Mouse (Mus musculus) thymus, postnatal 4 days (tissue): Measurements from ENCODE around the gene Ppp1r15a.
"Not testable (repeated sequence)": the region's sequence is repeated elsewhere in the genome, so short reads cannot be mapped to it uniquely, and the experiment has no call there.

ENCODE experiments used
- DNase-seq: peaks from one replicate; pipeline ENCODE4 v3.0.0; 2021

Ppp1r15a gene

DNA sequence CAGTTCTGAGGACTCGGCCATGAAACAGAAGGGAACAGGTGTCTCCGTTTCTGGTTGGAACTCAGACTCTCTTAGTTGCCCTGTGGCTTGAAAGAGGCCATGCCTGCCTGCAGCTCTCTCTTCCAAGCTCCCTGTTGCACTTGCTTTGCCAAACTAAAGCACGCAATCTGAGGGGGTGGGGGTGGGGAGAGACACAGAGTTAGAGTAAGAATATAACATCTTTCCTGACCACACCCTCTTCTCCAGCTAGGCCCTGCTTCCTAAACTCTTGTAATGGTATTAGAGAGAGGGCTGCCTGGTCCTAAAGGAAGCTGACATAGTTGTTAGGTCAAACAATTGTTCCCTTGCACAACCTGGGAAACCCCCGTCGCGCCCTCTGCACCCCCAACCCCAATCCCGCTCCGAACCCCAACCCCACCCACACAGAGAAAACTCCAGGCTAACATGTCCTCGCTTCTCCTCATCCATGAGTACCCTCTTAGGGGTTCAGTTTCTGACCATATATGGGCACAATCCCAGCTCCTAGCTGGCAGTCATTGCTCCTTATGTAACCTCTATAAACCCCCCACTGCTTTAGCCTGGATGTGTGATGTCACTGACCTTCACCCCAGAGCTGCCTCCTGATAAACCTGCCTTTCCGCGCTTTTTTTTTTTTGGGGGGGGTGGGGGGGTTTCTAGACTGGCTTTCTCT is 24.9 kb upstream of the Ppp1r15a start:
- DNase-seq = no peak

DNA sequence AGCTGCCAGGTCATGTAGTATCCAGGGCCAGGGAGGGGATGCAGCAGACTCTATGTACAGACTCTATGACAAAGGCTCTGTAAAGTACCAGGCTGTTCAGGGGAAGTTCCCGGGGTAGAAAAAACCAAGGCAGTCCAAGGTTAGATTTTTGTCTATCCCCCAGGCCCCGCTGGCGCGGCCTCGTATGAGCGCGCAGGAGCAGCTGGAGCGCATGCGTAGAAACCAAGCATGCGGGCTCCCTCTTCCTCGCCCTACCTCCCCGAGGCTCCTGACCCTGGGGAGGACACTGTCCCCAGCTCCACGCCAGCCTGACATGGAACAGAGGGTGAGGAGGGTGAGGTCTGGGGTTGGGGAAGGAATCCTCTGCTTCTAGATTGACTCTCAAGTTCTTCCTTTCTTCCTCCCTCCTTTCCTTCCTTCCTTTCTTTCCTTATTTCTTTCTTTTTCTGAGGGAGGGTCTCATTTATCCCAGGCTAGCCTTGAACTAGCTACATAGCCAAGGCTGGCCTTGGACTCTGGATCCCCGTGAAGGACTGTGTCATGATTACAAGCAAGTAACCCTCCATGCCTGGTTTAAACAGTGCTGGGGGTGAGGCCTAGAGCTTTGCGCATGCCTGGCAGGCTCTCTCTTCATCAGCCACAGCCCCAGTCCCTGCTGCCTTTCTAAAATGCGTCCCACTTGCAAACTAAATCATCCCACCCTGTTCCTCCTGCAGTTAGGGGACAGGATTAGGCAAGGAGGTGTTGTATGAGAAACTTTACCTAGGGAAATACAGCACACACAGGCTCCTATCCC is 23.8 kb upstream of the Ppp1r15a start:
- DNase-seq = no peak

DNA sequence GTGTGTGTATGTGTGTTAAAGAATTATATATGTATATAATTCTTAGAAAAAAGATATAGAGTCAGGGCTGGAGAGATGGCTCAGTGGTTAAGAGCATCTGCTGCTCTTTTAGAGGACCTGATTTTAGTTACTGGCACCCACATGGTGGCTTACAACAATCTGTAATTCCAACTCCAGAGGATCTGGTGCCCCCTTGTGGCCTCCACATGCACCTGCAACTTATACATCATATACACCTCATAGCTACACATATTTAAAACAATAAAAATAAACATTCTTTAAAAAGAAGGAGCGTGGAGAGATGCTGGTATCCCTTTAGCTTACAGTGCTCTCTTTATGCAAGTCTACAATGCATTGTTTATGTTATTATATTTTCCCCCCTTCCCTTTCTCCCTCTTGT is 18.5 kb upstream of the Ppp1r15a start:
- no peak for DNase-seq

DNA sequence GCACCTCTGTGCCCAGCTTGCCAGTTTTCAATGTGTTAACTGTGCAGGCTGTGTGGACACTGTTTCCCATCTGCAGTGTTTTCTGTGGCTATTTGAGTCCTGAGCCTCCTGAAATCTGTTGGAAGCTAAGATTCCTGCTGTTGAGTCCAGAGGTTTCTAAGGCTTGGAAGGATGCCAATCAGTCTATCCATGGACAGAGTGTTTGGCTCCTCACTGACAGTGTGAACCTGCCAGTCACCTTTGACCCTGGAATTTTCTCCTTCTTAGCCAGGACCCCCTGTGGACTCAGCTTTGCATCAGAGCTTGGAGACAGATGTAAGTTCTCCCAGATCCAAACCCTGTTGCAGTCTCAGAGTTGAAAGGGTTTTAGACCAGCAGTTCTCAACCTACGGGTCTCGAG is 14.1 kb upstream of the Ppp1r15a start:
- DNase-seq = no peak

DNA sequence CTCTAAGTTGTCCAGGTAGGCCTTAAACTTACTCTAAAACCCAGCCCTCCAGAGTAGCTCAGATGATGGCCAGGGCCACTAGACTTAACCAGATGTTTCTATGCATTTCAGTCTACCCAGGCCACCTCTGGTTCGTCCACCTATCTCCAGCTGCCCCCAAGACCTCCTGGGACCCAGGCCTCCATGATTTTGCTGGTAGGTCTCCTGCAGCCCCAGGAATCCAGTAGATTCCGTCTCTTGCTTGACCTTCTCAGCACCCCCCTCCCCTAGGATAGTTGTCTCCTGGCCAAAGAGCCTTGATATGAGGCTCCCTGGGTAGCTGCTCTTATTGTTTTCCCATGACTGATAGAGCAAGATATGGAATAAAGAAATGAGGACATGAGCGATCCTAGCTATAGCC is 13.0 kb upstream of the Ppp1r15a start:
- DNase-seq = no peak

DNA sequence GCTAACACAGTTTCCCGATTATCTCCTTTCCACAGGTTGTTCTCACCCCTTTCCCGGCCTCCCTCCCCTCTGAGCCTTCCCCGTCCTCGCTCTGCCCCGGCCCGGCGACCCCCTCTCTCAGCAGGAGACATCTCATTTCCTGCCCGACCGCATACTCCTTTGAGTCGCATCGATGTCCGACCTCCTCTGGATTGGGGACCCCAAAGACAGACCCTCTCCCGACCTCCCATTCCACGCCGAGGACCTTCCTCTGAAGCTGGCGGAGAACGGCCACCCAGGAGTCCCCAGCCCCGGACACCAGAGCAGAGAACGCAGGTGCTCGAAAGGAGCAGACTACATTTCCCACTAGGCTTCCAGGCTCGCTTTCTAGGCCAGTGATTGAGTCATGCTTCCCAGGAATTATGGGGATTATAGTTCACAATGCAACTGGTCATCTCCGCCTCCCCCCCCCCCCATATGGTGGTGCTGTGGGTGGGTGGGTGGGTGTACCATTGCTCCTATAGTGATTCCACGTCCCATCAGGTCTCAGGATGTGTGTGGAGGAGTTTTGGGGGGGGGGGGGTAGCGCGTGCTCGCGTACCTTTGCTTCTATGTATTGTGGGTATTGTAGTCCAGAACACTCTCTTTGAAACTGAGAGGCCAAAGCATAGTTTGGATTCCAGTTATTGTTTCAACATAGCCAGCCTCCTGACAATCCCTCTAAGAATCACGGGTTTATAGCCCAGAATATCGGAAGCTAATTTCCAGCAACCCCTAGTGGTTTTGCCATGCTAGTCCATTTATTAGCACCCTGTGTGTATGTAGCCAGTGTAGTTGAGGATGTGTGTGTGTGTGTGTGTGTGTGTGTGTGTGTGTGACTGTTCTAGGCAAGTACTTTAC is 12.3 kb upstream of the Ppp1r15a start:
- DNase-seq = peak; percentile 40

DNA sequence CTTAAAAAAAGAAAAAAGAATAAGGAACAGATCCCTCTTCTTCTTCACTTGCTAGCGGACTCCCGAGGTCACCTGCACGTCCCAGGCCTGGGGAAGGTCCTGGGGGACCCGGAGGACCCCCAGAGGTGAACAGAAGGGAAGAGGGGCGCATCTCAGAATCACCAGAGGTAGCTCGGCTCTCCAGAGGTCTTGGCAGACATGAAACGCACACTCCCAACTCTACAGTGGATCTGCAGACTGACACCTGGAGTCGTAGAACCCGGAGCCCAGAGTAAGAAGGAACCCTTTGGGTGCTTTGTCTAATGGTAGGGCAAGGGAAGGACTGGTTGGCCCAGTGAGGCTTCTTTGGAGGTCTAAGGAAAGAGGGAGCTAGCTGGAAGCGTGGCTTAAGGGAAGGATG is 11.5 kb upstream of the Ppp1r15a start:
- no peak for DNase-seq

DNA sequence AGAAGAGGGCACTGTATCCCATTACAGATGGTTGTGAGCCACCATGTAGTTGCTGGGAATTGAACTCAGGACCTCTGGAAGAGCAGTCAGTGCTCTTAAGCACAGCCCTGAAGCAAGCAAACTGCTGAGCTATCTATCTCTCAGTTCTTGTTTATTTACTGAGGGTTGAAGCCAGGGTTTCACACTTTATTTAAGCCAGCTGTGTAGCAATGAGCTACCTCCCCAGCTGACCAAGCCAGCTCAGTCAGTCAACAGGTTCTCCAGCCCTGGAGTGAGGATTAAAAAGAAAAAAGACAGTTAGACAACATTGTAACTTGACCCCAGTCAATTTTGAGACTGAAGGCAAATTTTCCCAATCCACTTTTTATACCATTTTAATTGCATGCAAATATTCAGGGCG is 9.6 kb upstream of the Ppp1r15a start:
- DNase-seq = no peak

DNA sequence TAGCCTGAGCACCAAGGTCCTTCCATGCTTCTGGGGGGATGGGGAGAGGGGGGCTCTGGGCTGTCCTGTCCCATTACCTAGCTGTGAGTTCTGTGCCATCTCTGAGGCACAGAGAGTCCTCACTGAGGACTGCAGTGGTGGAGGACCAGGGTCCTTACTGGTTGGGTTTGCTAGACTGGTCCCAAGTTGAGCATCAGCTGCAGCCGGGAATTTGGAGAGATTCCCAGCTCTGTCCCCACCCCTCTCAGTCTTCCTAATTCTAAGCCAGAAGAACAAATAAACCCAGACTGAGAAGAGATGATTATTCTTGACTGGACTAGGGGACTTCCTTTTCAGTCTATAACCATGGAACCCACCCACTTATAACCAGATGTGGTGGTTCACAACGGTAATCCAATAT is 4.6 kb upstream of the Ppp1r15a start:
- DNase-seq = no peak

DNA sequence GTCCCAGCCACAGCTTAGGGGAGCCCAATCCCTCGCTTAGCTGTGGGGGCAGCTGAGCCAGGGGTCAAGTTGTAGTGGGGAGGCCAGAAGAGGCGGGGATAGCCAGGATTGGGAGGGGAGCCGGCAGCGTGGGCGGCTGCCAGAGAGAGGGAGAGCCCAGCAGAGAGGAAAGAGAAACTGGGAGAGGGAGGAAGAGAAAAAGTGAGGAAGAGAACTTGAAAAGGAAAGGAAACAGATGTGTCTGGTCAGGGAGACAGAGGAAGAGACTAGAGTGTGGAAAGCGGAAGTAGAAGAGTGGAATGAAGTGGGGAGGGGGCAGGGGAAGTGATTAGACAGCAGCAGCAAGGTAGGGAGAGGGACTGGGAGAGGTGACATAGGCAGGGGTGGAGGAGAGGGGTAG is 3.4 kb upstream of the Ppp1r15a start:
- DNase-seq = no peak

DNA sequence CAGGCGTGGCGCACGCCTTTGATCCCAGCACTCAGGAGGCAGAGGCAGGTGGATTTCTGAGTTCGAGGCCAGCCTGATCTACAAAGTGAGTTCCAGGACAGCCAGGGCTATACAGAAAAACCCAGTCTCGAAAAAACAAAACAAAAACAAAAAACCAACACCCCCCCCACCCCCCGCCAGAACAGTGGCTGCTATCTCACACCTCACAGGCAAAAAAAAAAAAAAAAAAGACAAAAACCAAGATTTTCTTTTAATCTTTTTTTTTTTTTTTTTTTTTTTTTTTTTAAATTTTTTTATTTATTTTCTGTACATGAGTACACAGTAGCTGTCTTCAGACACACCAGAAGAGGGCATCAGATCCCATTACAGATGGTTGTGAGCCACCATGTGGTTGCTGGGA is 1.1 kb upstream of the Ppp1r15a start:
- DNase-seq = not testable (repeated sequence)

DNA sequence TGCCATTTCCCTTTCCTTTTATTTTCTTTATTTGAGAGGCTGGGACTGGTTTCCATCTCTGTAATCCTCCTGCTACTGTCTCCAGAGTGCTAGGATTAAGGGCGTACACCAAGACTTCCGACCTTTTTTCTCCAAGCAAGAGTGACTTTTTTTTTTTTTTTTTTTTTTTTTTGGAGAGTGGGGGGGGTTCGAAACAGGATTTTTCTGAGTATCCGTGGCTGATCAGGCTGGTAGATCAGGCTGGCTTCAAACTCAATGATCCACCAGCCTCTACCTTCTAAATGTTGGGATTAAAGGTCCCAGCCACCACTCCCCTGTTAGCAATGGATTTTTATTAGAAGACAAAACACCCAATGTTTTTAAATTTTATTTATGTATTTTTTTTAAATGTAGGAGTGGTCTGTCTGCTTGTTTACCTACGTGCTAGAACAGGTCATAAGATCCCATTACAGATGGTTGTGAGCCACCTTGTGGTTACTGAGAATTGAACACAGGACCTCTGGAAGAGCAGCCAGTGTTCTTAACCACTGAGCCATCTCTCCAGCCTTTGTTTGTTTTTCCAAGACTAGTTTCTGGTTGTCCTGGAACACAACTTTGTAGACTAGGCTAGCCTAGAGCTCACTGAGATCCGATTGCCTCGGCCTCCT is 529 bp upstream of the Ppp1r15a start:
- no peak for DNase-seq

DNA sequence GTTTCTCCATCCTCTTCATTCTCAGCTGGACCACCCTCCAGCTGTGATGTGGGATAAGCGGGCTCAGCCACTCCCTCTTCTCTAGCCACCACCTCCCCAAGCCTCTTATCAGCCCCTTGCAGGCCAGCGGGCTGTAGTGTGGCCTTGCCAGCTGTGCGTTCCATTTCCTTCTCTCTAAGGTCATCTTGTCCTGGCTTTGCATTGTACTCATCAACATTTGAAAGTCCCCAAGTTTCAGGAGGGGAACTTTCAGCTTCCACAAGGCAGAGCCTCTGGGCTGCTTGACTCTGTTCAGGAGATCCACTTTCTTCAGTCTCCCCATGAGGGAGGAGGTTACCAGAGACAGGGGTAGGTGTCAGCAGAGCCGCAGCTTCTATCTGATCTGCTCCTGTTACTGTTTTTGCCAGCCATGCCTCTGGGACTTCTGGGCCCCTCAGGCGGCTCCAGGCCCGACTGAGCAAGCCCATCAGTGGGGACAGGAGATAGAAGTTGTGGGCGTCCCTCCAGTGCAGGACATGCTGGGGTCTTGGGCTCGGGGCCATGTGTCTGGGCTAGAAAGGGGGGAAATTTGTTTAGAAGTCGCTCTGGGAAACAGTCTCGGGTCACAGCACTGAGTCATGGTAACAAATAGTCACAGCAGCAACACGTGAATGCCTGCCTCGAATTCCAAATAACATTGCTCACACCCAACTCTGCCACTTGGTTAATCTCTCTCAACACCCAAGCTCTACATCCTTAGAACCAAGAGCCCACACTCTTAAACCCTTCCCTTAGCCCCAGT is 1.0 kb downstream of the Ppp1r15a start:
- DNase-seq = no peak

DNA sequence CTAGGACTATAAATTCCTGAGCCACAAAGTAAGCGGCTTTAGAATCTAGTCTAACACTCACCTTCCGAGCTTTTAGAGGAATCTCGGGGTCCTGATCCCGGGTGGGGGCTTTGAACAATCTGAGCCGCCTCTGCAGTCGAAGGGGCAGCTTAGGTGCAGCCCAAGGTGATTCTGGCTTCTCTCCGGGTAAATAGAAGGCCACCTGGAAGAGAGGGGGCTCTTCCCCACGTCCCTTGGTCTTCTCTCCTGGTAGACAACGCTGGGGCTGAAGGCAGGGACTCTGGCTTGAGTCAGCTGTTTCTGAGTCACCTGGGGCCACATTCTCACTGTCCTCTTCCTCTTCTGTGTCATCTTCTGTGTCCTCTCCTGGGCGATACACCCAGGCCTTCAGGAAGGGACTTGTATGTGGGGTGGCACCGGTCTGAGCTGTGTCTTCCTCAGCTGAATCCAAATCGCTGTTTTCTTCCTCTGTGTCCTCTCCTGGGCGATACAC is 2.3 kb downstream of the Ppp1r15a start:
- no peak for DNase-seq

DNA sequence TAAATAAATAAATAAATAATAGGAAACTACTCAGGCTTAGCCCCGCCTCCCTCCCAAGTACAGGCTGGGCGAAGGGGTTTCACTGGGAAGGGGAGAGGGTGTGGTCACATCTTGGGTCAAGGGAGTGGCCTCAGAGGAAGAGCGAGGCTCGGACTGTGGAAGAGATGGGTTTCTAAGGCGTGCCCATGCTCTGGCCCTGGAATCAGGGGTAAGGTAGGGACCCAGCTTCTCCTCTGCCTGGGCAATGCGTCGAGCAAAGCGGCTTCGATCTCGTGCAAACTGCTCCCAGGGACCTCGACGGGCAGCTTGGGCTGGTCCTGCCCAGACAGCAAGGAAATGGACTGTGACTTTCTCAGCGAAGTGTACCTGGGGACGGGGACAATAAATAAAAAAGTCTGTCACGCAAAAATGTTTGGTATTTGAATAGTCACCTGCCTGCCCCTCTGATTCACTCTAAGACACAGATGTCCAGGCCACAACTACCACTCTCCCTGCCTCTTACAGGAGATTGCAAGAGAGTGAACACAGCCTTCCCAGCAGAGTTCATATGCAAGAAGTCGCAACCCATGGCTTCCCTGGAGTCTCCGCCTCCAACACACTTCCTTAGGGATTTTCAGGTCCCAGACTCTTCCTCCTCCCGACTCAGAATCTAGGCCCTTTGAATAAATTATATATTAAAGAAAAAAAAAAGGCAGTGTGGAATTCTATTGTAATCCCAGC is 3.0 kb downstream of the Ppp1r15a start:
- DNase-seq = no peak

DNA sequence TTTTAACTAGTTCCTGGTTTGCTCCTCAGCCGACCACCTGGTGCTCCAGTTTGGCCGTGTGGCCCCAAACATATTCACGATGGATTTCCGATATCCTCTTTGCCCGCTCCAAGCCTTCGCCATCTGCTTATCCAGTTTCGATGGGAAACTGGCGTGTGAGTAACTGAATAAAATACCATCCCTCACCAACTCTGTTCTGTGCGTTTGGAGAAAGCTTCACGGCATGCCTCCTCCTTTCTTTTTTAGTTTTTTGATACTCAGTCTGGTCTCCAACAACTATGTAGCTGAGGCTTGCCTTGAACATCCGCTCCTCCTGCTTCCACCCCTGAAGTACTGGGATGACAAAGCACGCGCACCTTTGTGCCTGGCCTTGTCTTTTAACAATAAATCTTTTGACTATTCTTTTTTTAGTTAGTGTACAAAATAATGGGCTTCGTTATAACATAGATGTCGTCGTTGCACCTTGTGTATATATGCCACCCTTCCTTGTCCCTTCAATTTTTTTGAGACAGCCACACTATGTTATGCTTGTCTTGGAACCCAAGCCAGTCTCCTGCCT is 3.8 kb downstream of the Ppp1r15a start:
- DNase-seq = no peak

DNA sequence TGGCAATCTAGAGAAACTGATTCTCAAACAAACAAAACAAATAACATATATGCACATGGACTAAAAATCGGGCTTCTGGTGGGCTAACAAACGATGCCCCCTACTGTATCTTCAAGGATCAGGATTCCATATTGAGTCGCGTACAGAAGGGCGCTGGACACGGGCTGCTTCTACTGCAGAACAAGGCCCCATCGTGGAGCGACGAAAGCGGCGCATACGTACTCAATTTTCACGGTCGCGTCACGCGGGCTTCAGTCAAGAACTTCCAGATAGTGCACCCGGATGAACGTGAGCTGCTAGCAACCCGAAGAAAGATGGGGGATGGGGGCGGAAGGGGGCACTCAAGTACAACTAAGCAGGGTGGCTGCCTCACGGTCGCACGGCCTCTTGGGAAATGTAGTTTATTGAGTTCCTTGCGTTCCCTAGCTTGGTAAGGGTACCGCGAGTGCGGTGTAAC is 4.3 kb downstream of the Ppp1r15a start:
- peak; percentile 92 for DNase-seq

DNA sequence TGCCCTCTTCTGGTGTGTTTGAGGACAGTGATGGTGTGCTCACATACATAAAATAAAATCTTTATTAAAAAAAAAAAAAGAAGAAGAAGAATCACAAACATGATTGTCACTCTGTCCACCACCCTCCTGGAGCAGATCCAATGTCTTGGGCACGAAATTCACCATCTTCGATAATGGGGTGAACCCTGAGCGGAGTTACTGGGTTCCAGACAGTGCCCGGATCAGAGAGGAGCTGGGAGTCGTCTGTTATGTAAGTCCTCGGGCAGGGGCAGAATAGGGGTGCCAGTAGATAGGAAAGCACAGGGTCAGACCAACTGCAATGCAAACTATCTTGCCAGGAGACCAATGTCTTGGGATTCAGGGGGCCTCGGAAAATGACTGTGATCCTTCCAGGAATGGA is 5.5 kb downstream of the Ppp1r15a start:
- no peak for DNase-seq

DNA sequence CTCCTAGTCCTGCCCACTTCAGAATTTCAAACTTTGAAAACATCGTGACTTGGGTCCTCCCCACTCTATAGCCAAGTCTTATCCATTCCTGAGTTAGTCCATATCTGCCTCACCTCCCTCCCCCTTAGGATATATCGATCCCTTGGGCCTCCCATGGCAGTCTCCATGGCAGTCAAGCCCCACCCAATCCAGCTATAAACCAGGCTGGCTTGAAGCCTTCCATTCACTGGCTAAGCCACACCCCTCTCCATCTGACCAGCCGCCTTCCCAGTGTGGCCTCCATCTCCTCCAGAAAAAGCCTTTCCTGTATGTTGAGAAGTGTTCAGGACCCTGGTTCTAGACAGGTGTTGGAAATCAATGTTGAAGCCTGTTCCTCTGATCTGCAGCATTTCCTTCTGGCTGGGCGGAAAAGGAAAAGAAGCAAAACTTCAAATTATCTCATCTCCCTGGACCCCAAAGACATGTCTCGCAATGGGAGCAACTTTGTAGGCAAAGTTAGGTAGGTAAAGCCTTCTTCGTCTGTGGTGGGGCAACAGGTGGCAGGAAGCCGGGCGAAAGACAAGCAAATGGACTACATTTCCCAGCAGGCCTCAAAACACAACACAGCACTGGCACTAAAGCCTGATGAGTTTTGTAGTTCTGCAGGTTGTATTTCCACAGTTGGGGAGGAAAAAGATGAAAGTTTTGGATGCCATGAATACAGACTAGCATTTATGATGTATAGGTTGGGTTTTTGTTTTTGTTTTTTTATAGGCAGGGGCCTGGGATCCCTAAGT is 6.5 kb downstream of the Ppp1r15a start:
- DNase-seq = peak; percentile 68

DNA sequence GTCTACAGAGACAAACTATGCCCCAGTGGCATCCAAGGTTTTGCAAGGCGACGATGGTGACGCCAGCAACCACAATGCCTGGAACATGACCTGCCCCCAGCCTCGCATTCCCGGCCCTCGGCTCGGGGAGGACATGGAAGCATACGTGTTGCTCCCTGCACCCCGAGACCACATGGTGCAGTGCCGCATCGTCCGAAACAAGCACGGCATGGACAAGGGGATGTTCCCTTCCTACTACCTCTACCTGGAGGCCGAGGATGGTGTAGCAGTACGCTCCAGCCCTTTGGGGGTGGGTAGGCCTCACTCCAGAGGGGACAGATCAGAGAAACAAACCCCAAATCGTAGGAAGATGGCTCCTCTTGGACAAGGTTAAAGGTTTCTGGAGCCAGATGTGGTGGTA is 7.5 kb downstream of the Ppp1r15a start:
- no peak for DNase-seq
